Mouse (Mus musculus) stomach, embryonic 14.5 days (tissue): ENCODE results near the gene Dvl2. TPM values are rescaled to one million over a fixed set of nuclear protein-coding genes. Genes with fewer than 3 reads are reported as not detected.

Source experiments
- ATAC-seq: fragments of 200-750 bp; cut with Nextera tagmentation; 2 replicates; pipeline ENCODE4 v1.8.0; 2017; ENCODE audit warnings: low read depth, moderate TSS enrichment; ENCODE audit not compliant: insufficient number of reproducible peaks, insufficient read depth, low FRiP score
- H3K27ac ChIP-seq: fragments of 300-500 bp; sonication (generic); 2 replicates; pipeline ENCODE4 v1.5.1; 2014; ENCODE audit warnings: mild to moderate bottlenecking, low read length, moderate library complexity, mixed read lengths
- H3K27me3 ChIP-seq: fragments of 300-500 bp; sonication (generic); 2 replicates; pipeline ENCODE4 v1.6.1; 2014; ENCODE audit warnings: low read length, control low read depth, mixed read lengths; ENCODE audit not compliant: control insufficient read depth, insufficient read depth
- H3K36me3 ChIP-seq: fragments of 300-500 bp; sonication (generic); 2 replicates; pipeline ENCODE4 v1.6.1; 2014; ENCODE audit warnings: mild to moderate bottlenecking, control low read depth, low read length, moderate library complexity, mixed read lengths; ENCODE audit not compliant: control insufficient read depth, insufficient read depth
- H3K4me1 ChIP-seq: fragments of 300-500 bp; sonication (generic); 2 replicates; pipeline ENCODE4 v1.6.1; 2014; ENCODE audit warnings: low read length, control low read depth, mixed read lengths; ENCODE audit not compliant: control insufficient read depth, insufficient read depth
- H3K4me2 ChIP-seq: fragments of 300-500 bp; sonication (generic); replicated peaks from 2 replicates; pipeline ENCODE4 v1.6.1; 2014; ENCODE audit warnings: low read depth, low read length, control low read depth
- H3K4me3 ChIP-seq: fragments of 300-500 bp; sonication (generic); 2 replicates; pipeline ENCODE4 v1.5.1; 2014; ENCODE audit warnings: low read depth, low read length, control low read depth
- H3K9ac ChIP-seq: fragments of 300-500 bp; sonication (generic); replicated peaks from 2 replicates; pipeline ENCODE4 v1.6.1; 2014; ENCODE audit warnings: low read depth, mild to moderate bottlenecking, control low read depth, low read length, moderate library complexity, mixed read lengths
- H3K9me3 ChIP-seq: fragments of 300-500 bp; sonication (generic); 2 replicates; pipeline ENCODE4 v1.6.1; 2016; ENCODE audit warnings: low read depth, low read length, control low read depth; ENCODE audit not compliant: control insufficient read depth
- WGBS: fragments of 180-500 bp; shearing (Covaris S2); extraction: QIAGEN DNeasy Blood & Tissue Kit; methylation state at CpG from one replicate; pipeline ENCODE4 v1.1.7; 2014; 5-methylcytosine and 5-hydroxymethylcytosine counted together
- polyA plus RNA-seq: library from polyadenylated mRNA; unstranded; fragments of >200 nt; fragmentation: Nextera tagmentation; extraction: Ambion mirVana; gene quantifications from 2 replicates; pipeline ENCODE4 v1.2.1, GENCODE M21; 2014

Dvl2 gene
- polyA plus RNA-seq, 1 experiment from 2014 or later: 29.0 TPM

DNA sequence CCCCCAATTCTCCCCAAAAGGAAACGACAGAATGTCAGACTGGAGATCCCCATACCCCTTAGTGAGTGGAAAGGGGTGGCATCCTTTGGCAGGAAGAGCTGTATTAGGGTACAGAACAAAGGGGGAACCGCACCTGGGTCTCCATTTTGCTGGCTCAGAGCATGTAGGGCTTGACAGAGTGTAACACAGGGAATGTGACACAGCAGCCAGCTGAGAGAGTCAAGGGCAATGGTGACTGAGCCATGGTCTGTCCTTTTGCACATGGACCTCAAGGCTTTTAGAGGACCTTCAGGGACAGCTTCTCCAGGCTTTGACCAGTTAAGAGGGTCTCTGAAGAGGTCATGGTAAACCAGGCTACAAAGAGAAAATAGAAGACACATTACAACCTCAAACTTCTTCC lies 25.5 kb upstream of the Dvl2 start:
- 93% methylated on average over 2 of the region's 2 CpGs for WGBS
- no peak overlapping the region for H3K4me2 ChIP-seq
- H3K4me3 ChIP-seq: no peak overlapping the region
- ATAC-seq: no peak
- peaks cover 27% of the 10 kb centered on the region for H3K36me3 ChIP-seq
- H3K4me1 ChIP-seq: no peaks in the 10 kb centered on the region
- H3K27me3 ChIP-seq: no peaks in the 10 kb centered on the region
- H3K27ac ChIP-seq: no peak overlapping the region
- H3K9me3 ChIP-seq: no peaks in the 10 kb centered on the region
- H3K9ac ChIP-seq: no peak overlapping the region

DNA sequence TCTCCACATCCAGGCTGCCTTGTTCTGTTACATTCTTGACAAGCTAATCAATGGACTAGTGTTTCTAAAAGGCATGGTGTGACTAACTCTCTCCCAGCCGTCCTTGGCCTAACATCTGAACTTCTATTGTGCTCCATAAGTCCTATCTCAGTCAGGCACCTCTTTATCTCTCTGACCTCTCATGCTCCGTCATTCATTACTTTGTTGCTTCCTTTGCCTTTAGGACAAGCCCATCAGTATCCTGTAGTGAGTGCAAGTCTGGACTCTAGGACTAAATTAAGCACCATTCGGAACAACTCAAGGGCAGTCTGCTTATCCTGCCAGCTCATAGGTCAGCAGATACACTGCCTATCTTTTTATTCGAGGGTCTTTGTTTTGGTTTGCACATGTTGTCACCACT lies 24.1 kb upstream of the Dvl2 start:
- Histone ChIP-seq H3K9ac (no peak overlapping the region), H3K4me3 (no peak overlapping the region), H3K4me1 (no peaks in the 10 kb centered on the region), H3K9me3 (no peaks in the 10 kb centered on the region), H3K4me2 (no peak overlapping the region), H3K36me3 (peaks cover 27% of the 10 kb centered on the region), H3K27ac (no peak overlapping the region), H3K27me3 (no peaks in the 10 kb centered on the region)
- WGBS: 83% methylated on average over 4 of the region's 4 CpGs
- no peak for ATAC-seq

DNA sequence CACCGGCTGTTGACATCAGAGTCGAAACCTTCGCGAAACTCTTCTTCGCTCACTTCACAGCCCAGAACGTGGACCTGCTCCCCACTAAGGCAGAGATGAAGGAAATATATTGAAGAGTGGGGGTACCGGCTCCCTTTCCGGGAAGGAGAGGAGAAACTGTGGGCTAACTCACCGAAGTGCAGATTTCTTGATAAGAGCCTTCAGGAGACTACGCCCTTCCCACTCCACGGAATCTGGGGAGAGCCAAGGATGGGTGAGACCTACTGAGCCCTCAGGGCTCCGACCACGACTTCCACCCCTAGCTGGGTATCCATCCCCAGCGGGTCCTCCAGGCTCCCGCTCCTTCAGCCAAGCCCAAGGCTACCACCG lies 20.6 kb upstream of the Dvl2 start:
- ATAC-seq: no peak
- peak overlapping the region; percentile 85 for H3K4me3 ChIP-seq
- H3K4me1 ChIP-seq: peaks cover 16% of the 10 kb centered on the region; the same call in 1 of the 2 replicates
- H3K9me3 ChIP-seq: no peaks in the 10 kb centered on the region
- WGBS: 3% methylated on average over 16 of the region's 16 CpGs
- peak overlapping the region; percentile 99 for H3K27ac ChIP-seq
- H3K4me2 ChIP-seq: peak overlapping the region; percentile 81
- peaks cover 29% of the 10 kb centered on the region for H3K36me3 ChIP-seq
- H3K27me3 ChIP-seq: no peaks in the 10 kb centered on the region
- H3K9ac ChIP-seq: peak overlapping the region; percentile 90

DNA sequence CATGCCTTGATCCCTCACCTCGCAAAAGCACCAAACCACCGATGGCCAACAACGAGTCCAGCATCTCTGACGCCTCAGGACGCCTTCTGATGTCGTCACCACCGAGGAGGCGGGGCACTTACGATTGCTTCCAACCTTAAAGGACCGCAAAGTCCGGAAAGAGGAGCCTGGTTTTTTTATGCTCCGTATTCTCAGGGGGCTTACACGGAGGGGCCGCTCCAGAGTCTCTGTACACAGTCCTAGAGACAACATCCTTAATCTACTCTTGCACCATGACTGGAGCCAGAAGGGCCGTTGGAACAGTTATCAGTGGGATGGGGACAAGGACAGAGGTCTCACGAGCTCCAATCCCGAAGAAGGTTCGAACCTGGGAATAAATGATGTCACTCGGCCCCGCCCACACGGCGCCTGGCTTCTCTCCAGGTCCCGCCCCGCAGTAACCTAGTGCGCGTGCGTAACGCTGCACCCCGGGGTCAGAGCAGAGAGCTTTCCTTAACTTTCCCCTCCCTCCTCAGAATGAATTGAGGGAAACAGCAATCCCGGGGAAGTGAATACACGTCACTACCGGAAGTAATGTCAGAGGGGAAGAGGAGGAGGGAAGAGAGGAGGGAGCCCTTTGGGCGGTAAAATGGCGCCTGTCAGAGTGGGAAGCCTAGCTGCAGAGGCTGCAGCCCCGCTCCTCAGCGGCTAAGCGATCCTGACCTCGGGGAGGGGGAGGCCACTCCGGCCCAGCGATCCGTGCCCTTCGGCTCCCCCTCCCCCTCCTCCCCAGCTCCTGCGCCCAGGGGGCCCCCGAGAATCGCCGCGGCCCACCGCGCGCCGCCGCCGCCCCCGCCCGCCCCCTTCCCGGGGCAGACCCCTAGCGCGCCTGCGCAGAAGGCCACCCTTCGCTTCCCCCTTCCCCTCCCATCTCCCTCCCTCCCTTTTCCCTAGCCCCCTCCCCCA lies 19.9 kb upstream of the Dvl2 start:
- Histone ChIP-seq H3K27ac (peak overlapping the region; percentile 99), H3K9me3 (no peaks in the 10 kb centered on the region), H3K4me2 (peak overlapping the region; percentile 81), H3K4me3 (peak overlapping the region; percentile 85), H3K4me1 (peaks cover 16% of the 10 kb centered on the region; the same call in 1 of the 2 replicates), H3K9ac (peak overlapping the region; percentile 90), H3K36me3 (peaks cover 31% of the 10 kb centered on the region), H3K27me3 (no peaks in the 10 kb centered on the region)
- ATAC-seq: peak; percentile 95
- under 1% methylated on average over 57 of the region's 60 CpGs for WGBS

DNA sequence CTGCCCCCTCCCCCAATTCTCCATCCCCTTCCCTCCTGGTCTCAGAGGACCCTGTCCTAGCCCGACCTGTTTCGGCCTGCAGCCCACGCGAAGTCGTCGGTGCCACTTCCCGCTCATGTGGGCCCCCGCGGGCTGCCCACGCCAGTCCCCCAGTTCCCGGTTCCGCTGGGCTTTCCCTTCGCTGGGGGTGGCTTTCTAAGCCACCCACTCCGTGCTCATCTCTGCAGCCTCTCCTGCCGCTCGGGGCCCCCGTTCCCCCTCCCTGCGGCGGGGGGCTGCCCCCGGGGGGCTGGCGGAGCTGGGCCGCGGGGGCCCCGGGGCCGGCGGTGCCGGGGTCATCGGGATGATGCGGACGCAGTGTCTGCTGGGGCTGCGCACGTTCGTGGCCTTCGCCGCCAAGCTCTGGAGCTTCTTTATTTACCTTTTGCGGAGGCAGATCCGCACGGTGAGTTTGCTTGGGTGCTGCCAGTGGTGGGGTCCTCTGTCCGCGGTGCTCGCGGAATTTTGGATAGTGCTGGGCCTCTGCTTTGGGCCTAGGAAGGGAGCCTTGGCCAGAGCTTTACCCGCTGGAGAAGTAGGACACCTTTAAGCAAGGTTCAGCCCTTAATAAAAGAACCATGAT lies 19.1 kb upstream of the Dvl2 start, which contains the start of gene Ctdnep1:
TSS of gene Ctdnep1 (plus strand) at position 16 of the 622 bp plus-strand sequence.
- peak within 1 kb of the TSS; percentile 85 for H3K4me3 ChIP-seq
- H3K4me2 ChIP-seq: peak within 1 kb of the TSS; percentile 81
- H3K27me3 ChIP-seq: no peaks in the 10 kb centered on the region
- no peaks in the 10 kb centered on the region for H3K9me3 ChIP-seq
- under 1% methylated on average over 43 of the region's 43 CpGs for WGBS
- H3K9ac ChIP-seq: peak within 1 kb of the TSS; percentile 90
- H3K36me3 ChIP-seq: peaks cover 30% of the 10 kb centered on the region
- H3K27ac ChIP-seq: peak within 1 kb of the TSS; percentile 99
- no peak for ATAC-seq
- peaks cover 16% of the 10 kb centered on the region; the same call in 1 of the 2 replicates for H3K4me1 ChIP-seq

DNA sequence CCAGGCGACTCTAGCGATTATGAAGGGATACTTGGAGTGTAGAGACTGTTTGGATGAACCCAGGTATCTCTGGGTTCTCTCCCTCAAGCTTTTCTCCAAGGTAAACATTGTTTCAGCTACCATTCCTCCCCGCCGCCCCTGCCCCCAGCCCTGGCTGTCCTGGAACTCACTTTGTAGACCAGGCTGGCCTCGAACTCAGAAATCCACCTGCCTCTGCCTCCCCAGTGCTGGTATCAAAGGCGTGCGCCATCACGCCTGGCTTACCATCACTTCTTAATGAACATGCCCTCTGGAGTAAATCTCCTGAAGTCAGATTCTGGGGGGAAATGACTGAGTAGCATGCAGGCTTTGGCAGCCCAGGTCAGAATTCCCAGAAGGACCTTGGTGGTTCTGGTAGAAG lies 18.2 kb upstream of the Dvl2 start, which contains the start of gene Elp5:
TSS of gene Elp5 (minus strand) at position 293 of the 400 bp plus-strand sequence.
- Histone ChIP-seq H3K4me3 (peak within 1 kb of the TSS; percentile 85), H3K4me2 (peak within 1 kb of the TSS; percentile 78), H3K4me1 (peaks cover 16% of the 10 kb centered on the region; the same call in 1 of the 2 replicates), H3K27me3 (no peaks in the 10 kb centered on the region), H3K9ac (peak within 1 kb of the TSS; percentile 90), H3K36me3 (peaks cover 29% of the 10 kb centered on the region), H3K9me3 (no peaks in the 10 kb centered on the region), H3K27ac (peak within 1 kb of the TSS; percentile 99)
- ATAC-seq: no peak
- 48% methylated on average over 8 of the region's 8 CpGs for WGBS

DNA sequence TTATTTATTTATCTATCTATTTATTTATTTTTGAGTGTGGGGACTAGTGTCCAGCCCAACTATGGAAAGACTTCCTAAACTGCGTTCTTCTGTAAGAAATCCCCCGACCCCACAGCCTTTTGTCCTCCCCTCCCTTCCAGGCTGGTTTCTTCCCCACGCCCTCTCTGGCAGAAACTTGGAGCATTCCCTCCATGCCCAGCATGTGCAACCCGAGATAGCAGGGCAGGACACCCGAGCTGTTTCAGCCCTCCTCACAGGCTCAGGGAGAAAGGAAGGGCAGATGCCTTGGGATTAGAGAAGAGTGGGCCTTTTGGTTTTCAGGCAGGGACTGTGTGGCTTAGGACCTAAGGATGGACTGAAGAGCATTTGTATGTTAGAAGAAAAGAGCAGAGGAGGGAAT lies 17.5 kb upstream of the Dvl2 start:
- no peak for ATAC-seq
- Histone ChIP-seq H3K9me3 (no peaks in the 10 kb centered on the region), H3K4me2 (peak overlapping the region; percentile 78), H3K9ac (peak overlapping the region; percentile 14; the same call in 1 of the 2 replicates), H3K27ac (no peak overlapping the region), H3K4me3 (peak overlapping the region; percentile 85), H3K27me3 (no peaks in the 10 kb centered on the region), H3K4me1 (peaks cover 16% of the 10 kb centered on the region; the same call in 1 of the 2 replicates), H3K36me3 (peaks cover 28% of the 10 kb centered on the region)
- 22% methylated on average over 5 of the region's 5 CpGs for WGBS

DNA sequence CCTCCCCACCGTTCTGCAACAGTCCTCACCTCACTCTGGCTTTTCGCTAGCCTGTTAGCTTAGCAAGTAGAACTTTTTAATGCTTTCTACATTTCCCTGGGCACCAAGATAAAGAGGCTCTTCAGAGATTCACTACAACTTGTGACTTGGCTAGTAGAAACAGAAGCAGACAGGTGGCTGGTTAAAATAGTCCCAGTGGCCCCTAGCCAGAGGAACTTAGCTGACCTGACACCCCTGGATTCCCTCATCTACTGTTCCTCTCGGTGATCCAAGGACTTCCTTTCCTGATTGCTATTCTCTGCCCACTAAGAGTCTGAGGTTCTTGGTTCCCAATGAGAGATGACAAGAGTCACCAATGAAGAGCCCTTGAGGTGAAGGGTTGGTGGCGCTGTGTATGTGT lies 17.0 kb upstream of the Dvl2 start:
- peaks cover 31% of the 10 kb centered on the region for H3K36me3 ChIP-seq
- H3K27ac ChIP-seq: no peak overlapping the region
- no peak overlapping the region for H3K9ac ChIP-seq
- H3K4me3 ChIP-seq: no peak overlapping the region
- no peaks in the 10 kb centered on the region for H3K9me3 ChIP-seq
- H3K4me1 ChIP-seq: peaks cover 16% of the 10 kb centered on the region; the same call in 1 of the 2 replicates
- H3K27me3 ChIP-seq: no peaks in the 10 kb centered on the region
- WGBS: 79% methylated on average over 4 of the region's 4 CpGs
- no peak for ATAC-seq
- H3K4me2 ChIP-seq: 0 out of 2 replicates have a peak overlapping the region, but pooled peaks have one; percentile 78
